12 mouse cellular contexts compared by ENCODE assay signal in genomic region chr6:8893665-8894064, GRCm38 (mm10). TPM values are rescaled to one million over a fixed set of nuclear protein-coding genes. Genes with fewer than 3 reads are reported as not detected.
DNase-seq lines count a peak whose midpoint lies in the region; ATAC-seq and TF ChIP-seq lines count a peak whose summit lies in the region.
"Had no signal": no experiment of that assay in that cellular context is flagged by ENCODE, and none has a peak within 500 bp of the region (broad histone marks: within the 10 kb centered on the region; RNA-seq: fewer than 3 reads in every experiment).

No protein-coding gene starts in this region.

- H3K4me2 ChIP-seq in midbrain, embryonic 11.5 days: no peak overlapping the region
- H3K4me2 ChIP-seq in midbrain, embryonic 14.5 days (ENCODE audit: low read length): no peak overlapping the region
- H3K4me2 ChIP-seq: heart, embryonic 12.5 days; limb, embryonic 12.5 days; neural tube, embryonic 12.5 days had no signal

- peak; percentile 34 for DNase-seq in kidney, adult 2 months
- DNase-seq in kidney, postnatal 4 days: no peak
- DNase-seq in midbrain, embryonic 11.5 days (ENCODE audit: low spot score, missing footprints): peak; percentile 69
- DNase-seq in midbrain, embryonic 14.5 days: no peak
- DNase-seq in MN1 (ENCODE audit: low spot score): peak; percentile 7
- DNase-seq in kidney, postnatal 14 days: peak; percentile 7
- DNase-seq in adrenal gland, adult 2 months: no peak
- DNase-seq: cerebellum, postnatal 36 days; gastrocnemius, postnatal 36 days had no signal

- no peak for TF ChIP-seq POLR2A in kidney, adult 2 months (IDR thresholded peaks at IDR 0.05; ENCODE audit: low read depth, low read length)

- no peak overlapping the region for H3K9ac ChIP-seq in midbrain, embryonic 11.5 days (ENCODE audit: low read length)
- H3K9ac ChIP-seq in midbrain, embryonic 14.5 days (replicated peaks; ENCODE audit: low read length): no peak overlapping the region
- H3K9ac ChIP-seq: heart, embryonic 12.5 days; limb, embryonic 12.5 days; neural tube, embryonic 12.5 days had no signal

- 61% methylated on average over 4 of the region's 4 CpGs for WGBS in kidney, adult 2 months
- WGBS in midbrain, embryonic 11.5 days: 84% methylated on average over 4 of the region's 4 CpGs
- 77% methylated on average over 4 of the region's 4 CpGs for WGBS in midbrain, embryonic 14.5 days

- H3K36me3 ChIP-seq in kidney, adult 2 months (ENCODE audit: control insufficient read depth, insufficient read depth, low read length): no peaks in the 10 kb centered on the region
- H3K36me3 ChIP-seq in midbrain, embryonic 11.5 days (ENCODE audit: control insufficient read depth, insufficient read depth, low read length): no peaks in the 10 kb centered on the region
- no peaks in the 10 kb centered on the region for H3K36me3 ChIP-seq in midbrain, embryonic 14.5 days (ENCODE audit: control insufficient read depth, insufficient read depth, low read length)
- H3K36me3 ChIP-seq: heart, embryonic 12.5 days; limb, embryonic 12.5 days; neural tube, embryonic 12.5 days had no signal

- no peaks in the 10 kb centered on the region for H3K4me1 ChIP-seq in kidney, adult 2 months (ENCODE audit: control insufficient read depth, insufficient read depth, low read length)
- peaks cover 5% of the 10 kb centered on the region; the same call in 1 of the 2 replicates for H3K4me1 ChIP-seq in midbrain, embryonic 11.5 days (ENCODE audit: control insufficient read depth, insufficient read depth, low read length)
- peaks cover 6% of the 10 kb centered on the region; the same call in 1 of the 2 replicates for H3K4me1 ChIP-seq in midbrain, embryonic 14.5 days (ENCODE audit: control insufficient read depth, insufficient read depth, low read length)
- H3K4me1 ChIP-seq: heart, embryonic 12.5 days; limb, embryonic 12.5 days; neural tube, embryonic 12.5 days had no signal

- ATAC-seq in midbrain, embryonic 11.5 days (ENCODE audit: low FRiP score): no peak
- ATAC-seq in midbrain, embryonic 14.5 days (ENCODE audit: low FRiP score, low TSS enrichment): no peak

- no peaks in the 10 kb centered on the region for H3K27me3 ChIP-seq in kidney, adult 2 months (replicated peaks; ENCODE audit: control insufficient read depth, insufficient read depth, low read length)
- no peaks in the 10 kb centered on the region for H3K27me3 ChIP-seq in midbrain, embryonic 11.5 days (ENCODE audit: control insufficient read depth, insufficient read depth, low read length)
- no peaks in the 10 kb centered on the region for H3K27me3 ChIP-seq in midbrain, embryonic 14.5 days (ENCODE audit: control insufficient read depth, insufficient read depth, low read length)
- H3K27me3 ChIP-seq: heart, embryonic 12.5 days; limb, embryonic 12.5 days; neural tube, embryonic 12.5 days had no signal

- H3K27ac ChIP-seq in kidney, adult 2 months (ENCODE audit: insufficient read depth, low read depth, low read length): no peak overlapping the region
- H3K27ac ChIP-seq in midbrain, embryonic 11.5 days (ENCODE audit: low read depth, low read length): no peak overlapping the region
- H3K27ac ChIP-seq in midbrain, embryonic 14.5 days (replicated peaks; ENCODE audit: low read depth, low read length): no peak overlapping the region
- H3K27ac ChIP-seq: limb, embryonic 12.5 days; neural tube, embryonic 12.5 days had no signal

- TF ChIP-seq CTCF in kidney, adult 2 months (conservative IDR thresholded peaks at IDR 0.05; ENCODE audit: insufficient read depth, insufficient read length, low read depth, low read length): peak; percentile 52

- no peak overlapping the region for H3K4me3 ChIP-seq in kidney, adult 2 months (ENCODE audit: insufficient read depth, low read depth, low read length)
- no peak overlapping the region for H3K4me3 ChIP-seq in midbrain, embryonic 11.5 days (ENCODE audit: low read depth, low read length)
- H3K4me3 ChIP-seq in midbrain, embryonic 14.5 days (replicated peaks; ENCODE audit: low read depth, low read length): no peak overlapping the region
- H3K4me3 ChIP-seq: heart, embryonic 12.5 days; limb, embryonic 12.5 days; neural tube, embryonic 12.5 days had no signal

- no peaks in the 10 kb centered on the region for H3K9me3 ChIP-seq in midbrain, embryonic 11.5 days (ENCODE audit: control insufficient read depth, low read length)
- H3K9me3 ChIP-seq in midbrain, embryonic 14.5 days (ENCODE audit: control insufficient read depth, low read length): no peaks in the 10 kb centered on the region
- H3K9me3 ChIP-seq: heart, embryonic 12.5 days; limb, embryonic 12.5 days; neural tube, embryonic 12.5 days had no signal

RNA-seq across cellular contexts. Expression of gene Nxph1, which starts 54.6 kb away (rescaled TPM):
- 0.11 TPM in 1 of 2 replicates, not detected in the other for polyA plus RNA-seq in kidney, adult 2 months (2012; rRNA removed)
- 4.8 and 5.2 TPM in 2 replicates for polyA plus RNA-seq in midbrain, embryonic 11.5 days (2014; fragmentation: Nextera tagmentation; extraction: Ambion mirVana)
- 82.6 TPM in 2 replicates for polyA plus RNA-seq in midbrain, embryonic 14.5 days (2014; fragmentation: Nextera tagmentation; extraction: Ambion mirVana)
- under 1 TPM in 1 of 2 experiments, not detected in 1; 0.52 TPM for total RNA-seq in adrenal gland, adult 2 months (2021)
- polyA plus RNA-seq in adrenal gland, adult 2 months (2012; rRNA removed): 0.39 and 0.70 TPM in 2 replicates
- total RNA-seq: gastrocnemius, postnatal 36 days had no signal

Comparison
In these comparisons a context has a peak if more than half of its experiments do, and no peak if none do; other contexts are left out.
1. DNase-seq: peak in kidney, adult 2 months (single experiment), midbrain, embryonic 11.5 days (single experiment), MN1 (single experiment) and kidney, postnatal 14 days (single experiment); none in kidney, postnatal 4 days (0 of 2), midbrain, embryonic 14.5 days (single experiment) and adrenal gland, adult 2 months (single experiment).
2. RNA of gene Nxph1, which starts 54.6 kb away (polyA plus RNA-seq): 82.6 TPM in midbrain, embryonic 14.5 days; 4.8 to 5.2 TPM in midbrain, embryonic 11.5 days, 0.39 to 0.70 TPM in adrenal gland, adult 2 months and 0.11 TPM in kidney, adult 2 months; every median in the first group is over 10 times any median in the second.